Mouse (Mus musculus): Measurements from ENCODE around the gene Zbtb48. TPM values are rescaled to one million over a fixed set of nuclear protein-coding genes. Genes with fewer than 3 reads are reported as not detected.

The Zbtb48 gene
- 7.8 and 8.9 TPM in 2 replicates for total RNA-seq (2014; rRNA removed)
- 17.0 and 20.6 TPM in 2 replicates for polyA plus RNA-seq (2015; fragmentation: Nextera tagmentation; extraction: Ambion mirVana)

DNA sequence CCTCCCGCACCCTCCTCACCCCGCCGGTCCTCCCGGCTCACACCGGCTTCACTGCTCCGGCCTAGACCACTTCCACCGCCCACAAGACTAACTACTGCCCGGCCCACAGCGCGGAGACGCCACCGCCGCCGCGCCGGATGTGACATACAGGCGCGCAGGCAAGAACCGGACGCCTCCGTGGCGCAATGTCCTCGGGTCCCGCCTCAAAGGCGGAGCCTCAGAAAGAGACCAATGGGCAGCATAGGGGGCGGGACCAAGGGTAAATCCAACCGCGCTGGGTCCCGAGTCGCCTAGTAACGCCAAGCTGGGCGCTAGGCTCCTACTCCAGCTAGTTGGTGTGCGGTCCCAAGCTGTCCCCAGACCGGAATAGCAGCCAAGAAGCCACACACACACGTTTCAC lies at the start of gene Zbtb48:
TSS of gene Zbtb48 (minus strand) at position 148 of the 400 bp plus-strand sequence.
- Histone ChIP-seq H3K9ac (replicated peaks; ENCODE audit: low read length, poor library complexity, severe bottlenecking) (peak within 1 kb of the TSS; percentile 63), H3K36me3 (ENCODE audit: insufficient read depth, low read length) (peaks cover 14% of the 10 kb centered on the region), H3K4me2 (ENCODE audit: low read depth, low read length, poor library complexity, severe bottlenecking) (peak within 1 kb of the TSS; percentile 75), H3K4me1 (ENCODE audit: insufficient read depth, low read length) (peaks cover 31% of the 10 kb centered on the region), H3K27me3 (ENCODE audit: insufficient read depth, low read length) (no peaks in the 10 kb centered on the region), H3K27ac (ENCODE audit: low read depth, low read length) (peak within 1 kb of the TSS; percentile 69), H3K4me3 (ENCODE audit: low read depth, low read length) (peak within 1 kb of the TSS; percentile 61), H3K9me3 (ENCODE audit: low read length) (no peaks in the 10 kb centered on the region)
- WGBS: under 1% methylated on average over 35 of the region's 35 CpGs
- ATAC-seq (ENCODE audit: low FRiP score) (peak; percentile 97), DNase-seq (ENCODE audit: low spot score) (peak; percentile 98)
- no peak for TF ChIP-seq CTCF (IDR thresholded peaks at IDR 0.05)

DNA sequence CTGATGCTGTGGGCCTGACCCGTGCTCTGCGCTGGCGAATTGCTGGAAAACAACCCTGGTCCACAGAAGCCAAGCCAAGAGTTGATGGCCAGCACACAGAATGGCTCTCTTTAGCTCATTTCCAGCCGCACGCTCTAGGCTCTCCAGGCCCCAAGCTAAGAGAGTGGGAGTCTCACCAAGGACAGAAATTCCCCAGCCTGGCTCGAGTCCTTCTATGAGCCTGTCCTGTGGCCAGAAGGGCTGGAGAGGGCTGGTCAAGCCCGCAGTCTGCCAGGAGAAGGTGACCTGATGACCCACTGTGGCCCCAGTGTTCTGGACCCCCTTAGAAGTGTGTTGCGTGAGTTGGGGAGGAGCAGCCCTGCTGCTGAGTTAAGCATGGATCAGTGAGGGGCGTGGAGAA lies 49.7 kb upstream of the Zbtb48 start:
- Histone ChIP-seq H3K9me3 (ENCODE audit: low read length) (no peaks in the 10 kb centered on the region), H3K27me3 (ENCODE audit: insufficient read depth, low read length) (no peaks in the 10 kb centered on the region), H3K9ac (replicated peaks; ENCODE audit: low read length, poor library complexity, severe bottlenecking) (no peak overlapping the region), H3K4me2 (ENCODE audit: low read depth, low read length, poor library complexity, severe bottlenecking) (no peak overlapping the region), H3K36me3 (ENCODE audit: insufficient read depth, low read length) (no peaks in the 10 kb centered on the region), H3K4me1 (ENCODE audit: insufficient read depth, low read length) (no peaks in the 10 kb centered on the region), H3K27ac (ENCODE audit: low read depth, low read length) (no peak overlapping the region), H3K4me3 (ENCODE audit: low read depth, low read length) (no peak overlapping the region)
- no peak for DNase-seq (ENCODE audit: low spot score)
- no peak for TF ChIP-seq CTCF (IDR thresholded peaks at IDR 0.05)
- WGBS: 86% methylated on average over 9 of the region's 9 CpGs
- no peak for ATAC-seq (ENCODE audit: low FRiP score)

DNA sequence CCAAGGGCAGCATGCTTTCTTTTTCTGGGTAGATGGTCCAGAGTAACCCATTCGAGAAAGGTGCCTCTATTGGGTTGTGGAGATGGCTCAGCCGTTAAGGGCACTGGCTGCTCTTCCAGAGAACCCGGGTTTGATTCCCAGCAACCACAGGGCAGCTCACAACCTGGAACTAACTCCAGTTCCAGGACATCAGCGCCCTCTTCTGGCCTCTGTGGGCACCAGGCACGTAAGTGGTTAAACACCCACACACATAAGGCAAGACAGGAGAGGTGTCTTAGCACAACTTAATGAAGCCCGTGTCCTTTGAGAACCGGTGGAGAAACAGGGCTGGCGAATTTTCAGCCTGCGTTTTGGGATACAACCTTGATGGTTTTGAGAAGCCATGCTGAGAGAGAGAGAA lies 47.1 kb upstream of the Zbtb48 start:
- no peaks in the 10 kb centered on the region for H3K9me3 ChIP-seq (ENCODE audit: low read length)
- no peaks in the 10 kb centered on the region for H3K36me3 ChIP-seq (ENCODE audit: insufficient read depth, low read length)
- no peaks in the 10 kb centered on the region for H3K27me3 ChIP-seq (ENCODE audit: insufficient read depth, low read length)
- no peak for ATAC-seq (ENCODE audit: low FRiP score)
- peak; percentile 19 for TF ChIP-seq CTCF (IDR thresholded peaks at IDR 0.05)
- H3K4me1 ChIP-seq (ENCODE audit: insufficient read depth, low read length): no peaks in the 10 kb centered on the region
- no peak overlapping the region for H3K4me2 ChIP-seq (ENCODE audit: low read depth, low read length, poor library complexity, severe bottlenecking)
- H3K9ac ChIP-seq (replicated peaks; ENCODE audit: low read length, poor library complexity, severe bottlenecking): no peak overlapping the region
- no peak overlapping the region for H3K27ac ChIP-seq (ENCODE audit: low read depth, low read length)
- 87% methylated on average over 9 of the region's 9 CpGs for WGBS
- no peak overlapping the region for H3K4me3 ChIP-seq (ENCODE audit: low read depth, low read length)
- no peak for DNase-seq (ENCODE audit: low spot score)

DNA sequence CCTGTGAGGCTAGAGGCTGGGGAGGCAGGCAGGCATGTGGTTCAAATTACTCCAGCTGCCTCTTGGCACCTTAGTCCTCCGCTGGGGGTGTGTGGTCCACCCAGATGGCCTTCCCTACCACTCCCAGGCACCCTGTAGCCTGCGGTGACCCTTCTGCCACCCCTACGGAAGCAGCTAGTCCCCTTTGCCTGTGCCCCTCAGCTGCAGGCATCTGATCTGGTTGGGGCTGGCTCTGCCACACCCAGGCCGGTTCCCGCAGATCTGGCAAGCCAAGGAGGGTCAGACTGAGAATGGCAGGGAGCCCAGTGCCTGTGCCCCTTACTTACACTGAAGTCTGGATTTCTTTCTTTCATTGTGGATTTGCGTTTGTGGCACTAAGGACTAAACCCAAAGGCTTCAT lies 46.2 kb upstream of the Zbtb48 start:
- ATAC-seq (ENCODE audit: low FRiP score) (no peak), DNase-seq (ENCODE audit: low spot score) (no peak)
- Histone ChIP-seq H3K4me2 (ENCODE audit: low read depth, low read length, poor library complexity, severe bottlenecking) (no peak overlapping the region), H3K36me3 (ENCODE audit: insufficient read depth, low read length) (no peaks in the 10 kb centered on the region), H3K9ac (replicated peaks; ENCODE audit: low read length, poor library complexity, severe bottlenecking) (no peak overlapping the region), H3K4me3 (ENCODE audit: low read depth, low read length) (no peak overlapping the region), H3K9me3 (ENCODE audit: low read length) (no peaks in the 10 kb centered on the region), H3K27ac (ENCODE audit: low read depth, low read length) (no peak overlapping the region), H3K4me1 (ENCODE audit: insufficient read depth, low read length) (no peaks in the 10 kb centered on the region), H3K27me3 (ENCODE audit: insufficient read depth, low read length) (no peaks in the 10 kb centered on the region)
- TF ChIP-seq CTCF (IDR thresholded peaks at IDR 0.05): no peak
- 80% methylated on average over 6 of the region's 6 CpGs for WGBS

DNA sequence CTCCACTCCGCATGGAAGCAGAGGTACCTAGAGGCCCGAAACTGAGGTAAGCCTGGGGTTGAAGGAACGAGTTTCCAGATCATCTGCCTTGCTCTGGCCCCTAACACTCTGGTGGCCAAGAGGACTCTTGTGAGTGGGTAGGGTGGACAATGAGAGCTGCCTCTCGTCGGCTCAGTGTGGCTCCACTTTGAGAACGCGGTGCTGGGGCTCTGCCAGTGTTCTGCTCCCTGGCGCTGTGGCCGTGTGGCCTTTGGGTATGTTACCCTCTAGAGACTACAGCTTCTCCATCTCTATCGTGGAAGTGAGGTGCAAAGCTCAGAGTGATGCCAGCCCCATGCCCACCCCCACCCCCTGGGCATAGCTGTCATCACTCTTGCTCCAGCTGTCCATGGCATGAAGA lies 45.2 kb upstream of the Zbtb48 start:
- DNase-seq (ENCODE audit: low spot score) (no peak), ATAC-seq (ENCODE audit: low FRiP score) (no peak)
- H3K27me3 ChIP-seq (ENCODE audit: insufficient read depth, low read length): no peaks in the 10 kb centered on the region
- no peak overlapping the region for H3K27ac ChIP-seq (ENCODE audit: low read depth, low read length)
- H3K9me3 ChIP-seq (ENCODE audit: low read length): no peaks in the 10 kb centered on the region
- TF ChIP-seq CTCF (IDR thresholded peaks at IDR 0.05): no peak
- WGBS: 52% methylated on average over 10 of the region's 10 CpGs
- H3K36me3 ChIP-seq (ENCODE audit: insufficient read depth, low read length): no peaks in the 10 kb centered on the region
- no peak overlapping the region for H3K9ac ChIP-seq (replicated peaks; ENCODE audit: low read length, poor library complexity, severe bottlenecking)
- no peak overlapping the region for H3K4me2 ChIP-seq (ENCODE audit: low read depth, low read length, poor library complexity, severe bottlenecking)
- no peak overlapping the region for H3K4me3 ChIP-seq (ENCODE audit: low read depth, low read length)
- H3K4me1 ChIP-seq (ENCODE audit: insufficient read depth, low read length): no peaks in the 10 kb centered on the region

DNA sequence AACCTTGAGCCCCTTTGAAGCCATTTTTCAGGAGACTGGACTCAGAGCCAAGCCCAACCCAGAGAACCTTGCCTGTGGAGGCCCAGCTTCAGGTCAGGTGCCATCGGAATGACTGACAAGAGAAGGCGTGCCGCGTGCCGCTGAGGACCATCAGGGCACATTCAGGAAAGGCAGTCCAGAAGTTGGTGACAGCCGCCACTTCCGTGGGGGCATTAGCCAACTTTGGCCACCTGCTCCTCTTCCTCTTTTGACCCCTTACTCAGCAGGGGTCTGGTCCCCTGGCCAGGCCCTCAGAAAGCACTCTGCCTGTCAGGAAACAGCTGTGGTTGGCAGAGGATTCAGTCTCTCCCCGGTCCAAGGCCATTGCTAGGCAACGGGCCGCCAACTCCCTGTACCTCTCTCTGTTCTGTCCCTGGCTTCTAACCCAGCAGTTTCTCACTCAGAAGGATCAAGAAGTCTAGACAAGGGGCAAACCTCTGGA lies 44.7 kb upstream of the Zbtb48 start, which contains the start of gene Plekhg5:
TSS of gene Plekhg5 (plus strand) at position 378 of the 481 bp plus-strand sequence.
- Histone ChIP-seq H3K9me3 (ENCODE audit: low read length) (no peaks in the 10 kb centered on the region), H3K4me1 (ENCODE audit: insufficient read depth, low read length) (no peaks in the 10 kb centered on the region), H3K36me3 (ENCODE audit: insufficient read depth, low read length) (no peaks in the 10 kb centered on the region), H3K4me3 (ENCODE audit: low read depth, low read length) (no peak within 1 kb of the TSS), H3K4me2 (ENCODE audit: low read depth, low read length, poor library complexity, severe bottlenecking) (no peak within 1 kb of the TSS), H3K27ac (ENCODE audit: low read depth, low read length) (no peak within 1 kb of the TSS), H3K9ac (replicated peaks; ENCODE audit: low read length, poor library complexity, severe bottlenecking) (no peak within 1 kb of the TSS; the same call in 1 of the 2 replicates), H3K27me3 (ENCODE audit: insufficient read depth, low read length) (no peaks in the 10 kb centered on the region)
- 46% methylated on average over 10 of the region's 10 CpGs for WGBS
- no peak for TF ChIP-seq CTCF (IDR thresholded peaks at IDR 0.05)
- peak; percentile 70 for DNase-seq (ENCODE audit: low spot score)
- ATAC-seq (ENCODE audit: low FRiP score): no peak
